Mouse (Mus musculus) kidney, postnatal 0 days (tissue): ENCODE results near the gene Ino80b. TPM values are rescaled to one million over a fixed set of nuclear protein-coding genes. Genes with fewer than 3 reads are reported as not detected.

Experiments used
- ATAC-seq: fragments of 200-750 bp; cut with Nextera tagmentation; replicated peaks from 2 replicates; pipeline ENCODE4 v1.8.0; 2017; ENCODE audit warnings: low read depth, moderate number of reproducible peaks, moderate TSS enrichment, moderate library complexity; ENCODE audit not compliant: low FRiP score
- DNase-seq: peaks from one replicate; pipeline ENCODE4 v3.0.0-alpha.2; 2016; ENCODE audit warnings: low spot score
- H3K27ac ChIP-seq: fragments of 300-500 bp; sonication (generic); 2 replicates; pipeline ENCODE4 v1.5.1; 2014; ENCODE audit warnings: mild to moderate bottlenecking
- H3K27me3 ChIP-seq: fragments of 300-500 bp; sonication (generic); 2 replicates; pipeline ENCODE4 v1.6.1; 2014; ENCODE audit warnings: low read length, mixed read lengths; ENCODE audit not compliant: insufficient read depth
- H3K36me3 ChIP-seq: fragments of 300-500 bp; sonication (generic); 2 replicates; pipeline ENCODE4 v1.6.1; 2014; ENCODE audit warnings: low read length, mixed read lengths; ENCODE audit not compliant: insufficient read depth
- H3K4me1 ChIP-seq: fragments of 300-500 bp; sonication (generic); replicated peaks from 2 replicates; pipeline ENCODE4 v1.6.1; 2014; ENCODE audit warnings: antibody characterized with exemption, low read length, mixed read lengths; ENCODE audit not compliant: insufficient read depth
- H3K4me2 ChIP-seq: fragments of 300-500 bp; sonication (generic); 2 replicates; pipeline ENCODE4 v1.6.1; 2014; ENCODE audit warnings: mild to moderate bottlenecking, low read length, moderate library complexity, mixed read lengths
- H3K4me3 ChIP-seq: fragments of 300-500 bp; sonication (generic); replicated peaks from 2 replicates; pipeline ENCODE4 v1.5.1; 2014; ENCODE audit warnings: low read depth, low read length
- H3K9ac ChIP-seq: fragments of 300-500 bp; sonication (generic); 2 replicates; pipeline ENCODE4 v1.6.1; 2014; ENCODE audit warnings: low read depth, low read length
- H3K9me3 ChIP-seq: fragments of 300-500 bp; sonication (generic); replicated peaks from 2 replicates; pipeline ENCODE4 v1.6.1; 2016; ENCODE audit warnings: low read length, inconsistent platforms, mixed read lengths
- CTCF ChIP-seq: IDR thresholded peaks from 2 replicates; pipeline ENCODE4 v1.5.1; 2016; ENCODE audit warnings: antibody characterized with exemption, low read depth, mild to moderate bottlenecking, moderate library complexity
- WGBS: fragments of 180-500 bp; shearing (Covaris S2); extraction: QIAGEN DNeasy Blood & Tissue Kit; methylation state at CpG from one replicate; pipeline ENCODE4 v1.1.7; 2014; 5-methylcytosine and 5-hydroxymethylcytosine counted together
- polyA plus RNA-seq: library from polyadenylated mRNA; unstranded; fragments of >200 nt; fragmentation: Nextera tagmentation; extraction: Ambion mirVana; gene quantifications from 2 replicates; pipeline ENCODE4 v1.2.1, GENCODE M21; 2015

Gene Ino80b
- polyA plus RNA-seq = 14.5 and 16.2 TPM in 2 replicates

DNA sequence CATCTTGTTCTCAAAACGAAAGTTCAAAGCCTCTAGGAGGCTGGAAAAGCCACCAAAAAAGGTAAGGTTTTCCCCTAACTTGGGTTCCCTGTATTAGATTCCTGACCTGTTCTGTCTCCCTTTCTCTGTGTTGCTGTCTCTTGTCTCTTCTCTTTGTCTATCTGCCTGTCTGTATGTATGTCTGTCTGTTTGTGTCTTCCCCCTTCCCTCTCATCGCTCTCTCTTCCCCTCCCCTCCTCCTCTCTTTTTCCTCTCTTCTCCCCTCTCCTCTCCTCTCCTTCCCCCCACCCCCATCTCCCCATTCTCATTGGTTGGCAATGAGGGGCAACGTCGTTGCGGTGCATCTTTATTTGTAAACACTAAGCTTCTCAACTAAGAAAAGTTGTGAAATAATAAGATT, at the start of gene Ino80b:
Gene Ino80b, minus strand, starts transcription at position 101 of the 400 bp plus-strand sequence.
- DNase-seq = no peak
- Histone ChIP-seq H3K27me3 (no peaks in the 10 kb centered on the region), H3K36me3 (no peaks in the 10 kb centered on the region), H3K4me2 (peak within 1 kb of the TSS; percentile 95), H3K9me3 (no peaks in the 10 kb centered on the region), H3K4me1 (peaks cover 26% of the 10 kb centered on the region), H3K4me3 (peak within 1 kb of the TSS; percentile 67), H3K27ac (peak within 1 kb of the TSS; percentile 47; the same call in 1 of the 2 replicates), H3K9ac (peak within 1 kb of the TSS; percentile 58)
- no peak for TF ChIP-seq CTCF
- no peak for ATAC-seq
- WGBS = 21% methylated on average over 5 of the region's 5 CpGs

DNA sequence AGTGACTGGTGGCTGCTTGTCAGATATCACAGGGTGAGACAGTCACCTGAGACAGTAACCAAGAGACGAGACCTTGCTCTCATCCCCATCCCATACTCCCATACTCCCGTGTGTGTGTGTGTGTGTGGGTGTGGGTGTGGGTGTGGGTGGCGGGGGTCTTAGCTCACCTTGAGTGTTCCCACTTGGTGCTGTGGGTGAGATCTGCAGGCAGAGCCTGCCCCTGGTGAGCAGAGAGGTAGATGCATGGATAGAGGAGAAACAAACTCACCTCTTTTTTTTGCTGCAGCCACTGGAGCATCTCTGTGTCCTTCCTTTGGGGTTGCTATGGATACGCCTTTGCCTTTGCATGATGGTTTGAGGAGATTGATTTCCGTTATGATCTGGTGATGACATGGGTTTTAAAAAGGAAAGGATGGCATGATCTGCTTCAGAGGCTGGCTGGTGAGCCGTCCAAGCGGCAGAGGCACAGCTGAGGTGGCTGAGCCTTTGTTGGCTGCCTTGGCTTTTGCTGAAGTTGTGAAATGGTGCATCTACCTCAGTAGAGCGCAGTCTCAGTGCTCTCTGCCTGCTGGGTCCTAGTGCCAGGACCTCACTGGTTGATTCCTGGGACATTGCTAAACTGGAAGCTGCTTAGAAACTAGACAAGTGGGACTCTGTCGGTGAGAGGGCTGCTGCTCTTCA, 47.1 kb upstream of the Ino80b start:
- no peak overlapping the region for H3K9ac ChIP-seq
- TF ChIP-seq CTCF = no peak
- H3K27me3 ChIP-seq = no peaks in the 10 kb centered on the region
- 0 out of 2 replicates have a peak, but pooled peaks cover 4% of the 10 kb centered on the region for H3K4me1 ChIP-seq
- WGBS = 61% methylated on average over 9 of the region's 9 CpGs
- H3K4me2 ChIP-seq = no peak overlapping the region
- DNase-seq (no peak), ATAC-seq (no peak; the same call in 1 of the 2 replicates)
- no peak overlapping the region for H3K27ac ChIP-seq
- no peaks in the 10 kb centered on the region for H3K36me3 ChIP-seq
- no peak overlapping the region for H3K4me3 ChIP-seq
- no peaks in the 10 kb centered on the region for H3K9me3 ChIP-seq

DNA sequence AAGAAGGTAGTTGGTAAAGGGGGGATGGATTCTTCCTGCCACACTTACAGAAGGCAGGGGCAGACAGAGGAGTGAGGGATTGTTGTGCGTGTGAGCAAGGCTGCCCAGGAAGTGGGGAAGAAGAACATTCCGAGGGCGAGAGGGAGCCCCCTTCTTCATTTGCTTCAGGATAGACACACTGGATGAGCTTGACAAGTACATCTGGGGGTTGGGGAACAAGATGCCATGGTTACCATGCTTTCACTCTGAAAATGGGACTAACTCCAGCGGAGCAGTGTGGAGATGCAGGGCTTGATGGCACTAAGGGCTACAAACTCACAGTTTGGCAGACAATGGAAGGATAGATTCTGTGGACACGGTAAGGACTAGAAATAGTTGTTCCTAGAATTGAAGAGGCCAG, 45.8 kb upstream of the Ino80b start:
- H3K27ac ChIP-seq = no peak overlapping the region
- H3K4me3 ChIP-seq = no peak overlapping the region
- DNase-seq (no peak), ATAC-seq (no peak)
- no peak for TF ChIP-seq CTCF
- no peaks in the 10 kb centered on the region for H3K27me3 ChIP-seq
- 81% methylated on average over 5 of the region's 5 CpGs for WGBS
- H3K9ac ChIP-seq = no peak overlapping the region
- no peaks in the 10 kb centered on the region for H3K9me3 ChIP-seq
- no peak overlapping the region for H3K4me2 ChIP-seq
- H3K4me1 ChIP-seq = peaks cover 8% of the 10 kb centered on the region; the same call in 1 of the 2 replicates
- no peaks in the 10 kb centered on the region for H3K36me3 ChIP-seq

DNA sequence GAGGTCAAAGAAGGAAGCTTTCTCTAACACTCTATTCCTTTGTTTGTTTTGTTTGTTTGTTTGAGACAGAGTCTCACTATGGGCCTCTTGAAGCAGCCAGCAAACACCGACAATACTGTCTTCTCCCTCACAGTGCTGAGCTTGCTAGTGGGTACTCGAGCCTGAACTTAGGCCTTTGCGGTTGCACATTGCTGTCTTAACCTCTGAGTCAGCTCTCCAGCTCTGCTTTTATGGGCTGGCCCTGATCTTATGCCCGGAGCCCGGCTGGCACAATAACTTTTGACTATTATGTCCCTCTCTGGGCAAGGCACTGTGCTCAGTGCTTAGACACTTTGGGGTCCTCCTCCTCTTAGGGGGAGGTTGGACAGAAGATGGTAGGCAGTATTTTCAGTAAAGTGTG, 44.6 kb upstream of the Ino80b start:
- H3K36me3 ChIP-seq = no peaks in the 10 kb centered on the region
- 0 out of 2 replicates have a peak overlapping the region, but pooled peaks have one; percentile 25 for H3K27ac ChIP-seq
- H3K4me1 ChIP-seq = peaks cover 11% of the 10 kb centered on the region; the same call in 1 of the 2 replicates
- 35% methylated on average over 5 of the region's 5 CpGs for WGBS
- no peak overlapping the region for H3K4me2 ChIP-seq
- H3K9ac ChIP-seq = no peak overlapping the region
- no peaks in the 10 kb centered on the region for H3K27me3 ChIP-seq
- no peaks in the 10 kb centered on the region for H3K9me3 ChIP-seq
- no peak overlapping the region for H3K4me3 ChIP-seq
- DNase-seq = peak; percentile 42
- ATAC-seq = no peak
- TF ChIP-seq CTCF = no peak

DNA sequence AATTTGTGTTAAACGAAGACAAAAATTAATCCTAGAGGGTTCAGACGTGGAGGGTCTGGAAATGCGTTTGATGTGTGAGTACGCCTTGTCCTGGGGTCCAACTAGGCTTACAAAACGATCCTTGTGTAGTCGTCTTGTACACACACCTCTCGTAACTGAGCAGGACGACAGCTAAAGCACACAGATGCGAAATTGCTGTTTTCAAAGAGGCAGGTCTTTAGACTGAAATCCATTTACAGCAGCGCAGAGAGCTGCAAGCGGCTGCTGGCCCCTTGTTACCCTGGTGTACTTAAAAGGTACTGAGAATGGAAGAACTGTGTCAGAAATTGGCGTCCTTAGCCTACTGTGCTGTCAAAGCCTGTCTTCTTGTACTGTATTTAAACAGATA, 41.0 kb upstream of the Ino80b start:
- Histone ChIP-seq H3K9me3 (no peaks in the 10 kb centered on the region), H3K27me3 (0 out of 2 replicates have a peak, but pooled peaks cover 8% of the 10 kb centered on the region), H3K27ac (peak overlapping the region; percentile 85), H3K4me1 (peaks cover 24% of the 10 kb centered on the region; the same call in 1 of the 2 replicates), H3K4me2 (peak overlapping the region; percentile 65), H3K36me3 (no peaks in the 10 kb centered on the region), H3K9ac (peak overlapping the region; percentile 91), H3K4me3 (peak overlapping the region; percentile 88)
- DNase-seq = peak; percentile 57
- no peak for ATAC-seq
- 0% methylated on average over 12 of the region's 12 CpGs for WGBS
- TF ChIP-seq CTCF = 0 out of 2 replicates have a peak, but pooled peaks have one; percentile 8

DNA sequence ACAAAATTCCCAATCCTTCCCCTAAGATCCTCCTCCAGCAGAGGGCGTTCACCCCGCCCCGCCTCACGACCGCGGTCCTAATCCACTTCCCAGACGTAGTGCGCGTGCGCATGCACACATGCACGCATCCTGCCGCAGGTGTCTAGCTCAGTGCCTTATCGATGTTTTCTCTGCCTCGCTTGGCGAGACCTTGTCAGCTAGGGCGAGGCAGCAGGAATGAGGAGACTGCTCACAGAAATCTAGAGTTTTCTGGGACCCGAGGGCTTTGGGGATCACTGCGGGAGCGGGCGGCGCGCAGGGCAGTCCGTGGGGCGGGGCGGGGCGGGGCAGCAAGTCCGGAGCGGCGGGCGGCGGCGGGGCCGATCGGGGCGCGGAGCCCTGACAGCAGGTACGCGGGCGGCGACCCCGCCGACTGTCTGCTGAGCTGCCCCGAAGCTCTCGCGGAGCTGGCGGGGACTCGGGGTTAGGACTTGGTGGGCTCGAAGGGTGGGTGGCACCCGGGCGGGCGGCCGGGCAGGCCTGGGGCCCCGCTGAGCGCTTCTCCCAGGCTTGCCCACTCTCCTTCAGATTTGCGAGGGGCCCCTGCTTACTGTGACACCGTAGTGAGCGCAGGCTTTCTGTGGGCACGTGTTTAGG, 40.5 kb upstream of the Ino80b start, which contains the start of gene Dctn1:
Gene Dctn1, plus strand, starts transcription at position 314 of the 636 bp plus-strand sequence.
- WGBS = under 1% methylated on average over 58 of the region's 58 CpGs
- Histone ChIP-seq H3K4me1 (peaks cover 24% of the 10 kb centered on the region; the same call in 1 of the 2 replicates), H3K36me3 (no peaks in the 10 kb centered on the region), H3K27ac (peak within 1 kb of the TSS; percentile 85), H3K9me3 (no peaks in the 10 kb centered on the region), H3K4me2 (peak within 1 kb of the TSS; percentile 65), H3K27me3 (0 out of 2 replicates have a peak, but pooled peaks cover 13% of the 10 kb centered on the region), H3K9ac (peak within 1 kb of the TSS; percentile 91), H3K4me3 (peak within 1 kb of the TSS; percentile 88)
- TF ChIP-seq CTCF = peak; percentile 92
- ATAC-seq = peak; percentile 73
- DNase-seq = peak; percentile 98
